Mouse (Mus musculus) ES-E14 (cell line): ENCODE data around the gene Klhl26.

ENCODE experiments used
- HCFC1 ChIP-seq: IDR thresholded peaks from 2 replicates; pipeline ENCODE4 v1.6.1; 2012; ENCODE audit warnings: low read length, inconsistent platforms, borderline replicate concordance; ENCODE audit not compliant: insufficient read depth
- ZNF384 ChIP-seq: IDR thresholded peaks from 2 replicates; pipeline ENCODE4 v1.6.1; 2012; ENCODE audit warnings: low read depth, low read length, inconsistent platforms

DNA sequence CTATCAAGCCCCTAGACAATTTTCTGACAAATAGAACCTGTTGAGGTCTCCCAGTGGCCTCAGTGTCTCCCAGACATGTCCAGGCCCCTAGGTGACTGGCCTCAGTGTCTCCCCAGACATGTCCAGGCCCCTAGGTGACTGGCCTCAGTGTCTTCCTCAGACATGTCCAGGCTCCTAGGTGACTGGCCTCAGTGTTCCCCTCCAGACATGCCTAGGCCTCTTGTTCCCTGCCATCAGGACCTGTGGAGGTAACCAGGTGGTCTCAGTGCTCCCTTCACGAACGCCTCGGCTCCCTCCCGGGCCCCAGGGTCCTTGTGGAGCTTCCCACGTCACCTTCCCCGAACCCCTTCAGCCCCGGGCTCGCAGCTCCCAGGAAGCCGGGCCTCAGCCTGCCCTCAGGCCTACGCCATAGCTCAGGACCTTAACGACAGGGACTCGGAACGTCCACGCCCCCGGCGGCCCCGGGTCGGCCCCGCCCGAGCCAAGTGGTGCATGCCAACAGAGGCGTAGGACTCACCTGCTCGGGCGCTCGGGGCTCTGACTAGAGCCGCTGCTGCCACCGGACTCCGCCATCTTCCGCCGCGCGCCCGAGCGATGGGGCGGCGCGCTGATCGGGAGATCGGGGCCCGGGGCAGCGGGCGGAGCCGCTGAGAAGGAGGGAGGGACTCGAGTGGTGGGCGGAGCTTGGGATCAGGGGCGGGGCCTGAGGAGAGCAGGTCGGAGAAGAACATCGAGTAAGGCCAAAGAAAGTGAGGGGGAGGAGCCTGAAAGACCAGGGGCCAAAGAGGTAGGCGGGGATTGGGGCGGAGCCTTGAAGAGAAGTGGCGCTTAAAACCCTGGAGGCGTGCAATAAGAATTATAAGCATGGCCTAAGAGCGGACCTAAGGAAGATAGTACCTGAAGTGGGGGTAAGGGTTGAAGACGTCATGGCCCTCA lies at the start of gene Klhl26:
- no peak for TF ChIP-seq HCFC1
- no peak for TF ChIP-seq ZNF384
